Mouse (Mus musculus) stomach, postnatal 0 days (tissue): ENCODE data around the gene Stoml2.

Source experiments
- CTCF ChIP-seq: IDR thresholded peaks from 2 replicates; pipeline ENCODE4 v1.5.1; 2016; ENCODE audit warnings: antibody characterized with exemption, low read depth, mild to moderate bottlenecking, moderate library complexity
- EP300 ChIP-seq: optimal IDR thresholded peaks from 2 replicates; pipeline ENCODE3; 2016; ENCODE audit warnings: antibody characterized with exemption

GRCm38 (mm10) chr4:43024673-43025072 is 6.8 kb downstream of the Stoml2 start:
- no peak for TF ChIP-seq EP300
- no peak for TF ChIP-seq CTCF
